Mouse (Mus musculus) CD4-positive, CD25-positive, alpha-beta regulatory T cell, adult 4 months (primary cell): Measurements from ENCODE around the gene Fam241b. TPM values are rescaled to one million over a fixed set of nuclear protein-coding genes. Genes with fewer than 3 reads are reported as not detected.
A peak's percentile ranks its signal among the peaks of the same experiment; 100 is the strongest.

Source experiments
- ATAC-seq: one replicate; pipeline ENCODE4 v1.8.0; 2017
- polyA plus RNA-seq, 2 experiments: library from polyadenylated mRNA; unstranded; fragments of 100-300 nt; shearing (Covaris generic); gene quantifications; one replicate each; pipeline ENCODE4 v1.2.1; 2017

Gene Fam241b
- 1 to 10 TPM; 5.8 to 6.8 TPM for polyA plus RNA-seq

DNA sequence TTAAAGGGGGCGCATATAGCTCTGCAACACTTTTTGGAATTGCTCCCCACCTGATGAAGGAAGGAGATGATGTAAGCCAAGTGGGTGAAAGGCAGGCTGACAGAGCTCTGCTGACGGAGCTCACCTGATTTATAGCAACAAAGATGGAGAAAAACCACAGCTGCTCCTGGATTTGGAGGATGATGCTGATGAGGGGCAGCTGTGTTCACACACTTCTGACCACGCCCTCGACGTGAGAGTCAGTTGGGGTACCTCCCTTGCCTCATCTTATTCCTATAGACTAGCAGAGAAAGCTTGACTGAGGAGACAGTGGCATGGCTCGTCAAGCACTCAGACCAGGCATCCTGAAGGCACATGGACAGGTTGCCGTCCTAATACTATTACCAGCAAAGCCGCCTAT is at the start of gene Fam241b:
TSS of gene Fam241b (minus strand) at position 101 of the 400 bp plus-strand sequence.
- no peak for ATAC-seq

DNA sequence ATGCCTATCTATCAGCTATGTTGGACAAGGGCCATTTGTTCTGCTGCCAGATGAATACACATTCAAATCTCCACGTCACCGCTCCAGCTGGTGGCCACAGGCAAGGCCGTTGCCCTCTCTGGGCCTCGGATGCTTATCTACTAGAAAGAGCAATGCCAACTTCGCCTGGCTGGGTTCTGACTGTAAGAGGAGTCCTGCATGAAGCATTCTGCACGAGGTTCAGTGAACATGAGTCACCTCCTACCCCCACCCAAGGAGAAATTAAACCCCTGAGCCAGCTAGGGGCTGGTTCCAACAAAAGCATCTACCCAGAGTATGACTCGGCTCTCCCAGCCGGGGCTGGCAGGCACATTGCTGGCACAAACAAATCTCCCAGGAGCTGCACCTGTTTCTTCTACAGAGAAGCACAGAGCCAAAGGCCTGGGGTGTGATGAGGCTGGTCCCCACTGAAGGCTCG is 49.0 kb upstream of the Fam241b start:
- ATAC-seq: no peak

DNA sequence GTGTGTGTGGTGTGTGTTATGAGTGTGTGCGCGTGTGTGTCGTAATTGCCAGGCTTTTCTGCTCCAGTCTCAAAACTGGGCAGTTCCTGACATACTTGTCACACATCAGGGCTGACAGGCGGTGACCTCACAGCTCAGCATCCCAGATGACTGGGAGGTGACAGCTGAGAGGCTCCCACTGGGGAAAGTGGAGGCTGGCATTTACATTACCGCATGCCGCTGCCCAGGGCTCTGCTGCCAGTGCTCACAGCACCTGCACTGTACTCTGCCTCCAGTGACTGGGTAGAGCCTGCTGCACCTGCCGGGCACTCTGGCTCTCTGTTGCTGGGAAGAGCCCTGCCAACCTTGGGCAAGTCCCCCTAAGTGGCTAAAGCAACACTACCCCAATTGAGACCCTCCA is 47.1 kb upstream of the Fam241b start:
- no peak for ATAC-seq

DNA sequence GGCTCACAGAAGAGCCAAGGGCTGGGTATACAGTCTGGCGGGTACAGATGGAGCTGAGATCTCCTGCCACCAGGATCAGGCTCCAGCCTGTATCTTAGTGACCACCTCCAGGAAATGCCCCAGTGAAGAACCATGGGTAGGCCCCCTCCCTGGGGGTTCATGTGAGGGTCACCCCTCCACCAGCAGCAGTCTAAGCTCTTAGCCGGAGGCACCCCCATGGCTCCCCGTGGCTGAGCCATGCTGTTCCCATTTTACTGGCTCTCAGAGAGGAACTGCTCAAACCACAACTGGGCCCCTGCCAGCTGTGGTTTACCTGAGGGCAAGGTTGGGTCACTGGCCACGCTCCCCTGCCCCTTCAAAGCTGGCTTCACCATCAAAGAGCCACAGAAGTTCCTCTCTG is 46.2 kb upstream of the Fam241b start:
- no peak for ATAC-seq

DNA sequence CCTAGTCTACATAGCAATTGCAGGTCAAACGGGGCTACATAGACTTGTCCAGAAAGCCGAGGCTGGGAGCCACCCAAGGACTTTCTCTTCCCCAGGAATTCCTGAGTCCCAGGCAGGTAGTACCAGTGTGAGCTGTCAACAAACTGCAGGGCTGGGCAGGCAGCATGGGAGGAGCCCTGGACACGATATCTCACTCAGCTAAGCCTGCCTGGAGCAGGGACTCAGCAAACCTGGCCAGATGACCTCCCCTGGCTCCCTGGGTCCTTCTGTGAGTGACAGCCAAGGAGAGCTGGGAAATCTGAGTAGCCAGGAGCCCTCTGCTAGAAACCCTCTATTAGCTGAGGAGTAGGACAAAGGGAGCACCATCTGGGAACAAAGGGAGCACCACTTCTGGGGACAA is 45.6 kb upstream of the Fam241b start:
- ATAC-seq: no peak

DNA sequence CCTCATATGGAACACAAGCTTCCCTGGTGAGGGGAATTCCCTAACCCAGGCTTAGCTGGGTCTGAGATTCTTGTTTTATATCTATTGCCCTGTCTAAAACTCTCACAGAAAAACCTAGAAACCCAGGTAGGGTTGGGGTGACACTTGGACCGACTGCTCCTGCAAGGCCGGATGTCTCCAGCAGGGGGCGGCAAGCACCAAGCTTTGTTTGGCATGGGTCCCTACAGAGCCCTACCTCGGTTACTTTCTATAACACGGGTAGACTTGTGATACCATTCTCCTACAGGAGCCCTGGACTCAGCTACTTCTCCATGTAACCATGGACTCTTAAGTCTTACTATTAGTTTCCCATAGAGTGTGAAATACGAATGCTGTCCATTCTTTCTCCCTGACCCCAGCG is 43.2 kb upstream of the Fam241b start:
- peak; percentile 64 for ATAC-seq

DNA sequence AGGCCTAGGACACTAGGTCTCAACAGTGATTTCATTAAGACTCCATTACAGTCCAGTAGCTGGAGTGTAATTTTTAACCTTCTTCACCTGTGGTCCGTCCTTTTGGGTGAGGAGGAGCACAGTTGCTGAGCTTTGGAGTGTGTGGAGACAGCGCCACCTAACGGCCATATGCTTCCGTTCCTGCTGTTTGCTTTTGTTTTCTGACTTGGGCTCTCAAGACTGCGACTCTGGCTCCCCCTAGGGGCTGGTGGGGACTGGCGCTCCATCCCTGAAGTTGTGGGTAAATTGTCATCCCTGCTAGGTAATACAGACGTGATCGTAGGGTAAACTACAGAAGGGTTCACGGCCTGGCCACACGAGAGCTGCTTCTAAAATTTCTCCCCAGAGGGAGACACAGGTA is 39.3 kb upstream of the Fam241b start:
- peak; percentile 88 for ATAC-seq

DNA sequence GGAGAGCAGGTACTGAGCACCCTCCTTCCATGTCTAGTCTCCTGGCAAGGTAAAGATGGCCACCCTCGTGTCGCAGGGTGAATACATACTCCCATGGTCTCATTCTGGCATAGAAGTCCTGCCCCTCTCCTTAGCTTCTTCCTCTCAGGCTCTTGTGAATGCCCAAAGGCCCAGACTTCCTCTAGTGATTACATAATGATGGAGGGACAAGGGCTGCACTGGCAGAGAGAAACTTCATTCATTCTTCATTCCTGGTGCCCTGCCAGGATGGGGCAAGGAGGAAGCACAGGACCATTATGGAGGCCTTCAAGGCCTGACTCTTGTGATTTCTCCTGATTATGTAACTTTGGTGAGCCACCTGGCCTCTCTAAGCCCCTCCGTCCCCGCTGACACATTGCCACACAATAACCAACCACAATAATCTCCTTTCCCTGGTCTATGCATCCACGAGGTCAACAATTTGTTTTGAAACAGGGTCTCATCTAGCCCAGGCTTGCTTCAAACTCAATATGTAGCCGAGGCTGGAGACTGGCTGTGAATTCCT is 38.8 kb upstream of the Fam241b start:
- no peak for ATAC-seq

DNA sequence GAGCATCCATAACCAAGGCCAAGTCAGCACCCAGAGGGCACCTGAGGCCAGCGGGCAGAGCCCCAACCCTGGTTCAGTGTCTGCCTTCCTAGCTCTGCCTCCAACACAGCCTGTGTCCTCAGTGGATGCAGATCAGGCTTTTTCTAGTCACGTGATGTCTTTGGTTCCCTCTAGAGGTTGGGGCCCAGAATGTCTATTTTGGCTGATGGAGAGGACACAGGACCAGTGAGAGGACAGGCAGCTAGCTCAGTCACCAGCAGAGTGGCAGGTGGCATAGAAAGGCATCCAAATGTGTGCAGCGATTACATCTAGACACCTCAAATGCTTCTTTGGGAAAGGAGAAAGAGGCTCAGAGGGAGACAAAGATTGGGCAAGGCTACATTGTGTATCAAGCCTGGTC is 38.0 kb upstream of the Fam241b start:
- ATAC-seq: no peak

DNA sequence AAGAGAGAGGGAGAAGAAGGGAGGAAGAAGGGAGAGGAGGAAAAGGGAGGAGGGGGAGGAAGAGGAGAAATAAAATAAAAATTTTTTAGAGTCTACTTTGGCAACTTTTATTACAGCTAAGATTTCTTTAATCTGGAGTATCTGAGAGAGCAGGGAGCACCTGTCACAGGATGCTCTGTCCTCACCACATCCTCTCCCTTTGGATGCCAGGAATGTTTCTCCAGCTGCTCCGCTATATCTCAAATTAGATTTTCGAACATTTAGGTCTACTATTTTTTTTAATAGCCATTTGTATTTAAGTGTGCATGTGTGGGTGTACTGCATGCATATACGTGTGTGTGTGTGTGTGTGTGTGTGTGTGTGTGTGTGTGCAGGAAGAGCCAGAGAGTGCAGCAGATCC is 36.2 kb upstream of the Fam241b start:
- no peak for ATAC-seq

DNA sequence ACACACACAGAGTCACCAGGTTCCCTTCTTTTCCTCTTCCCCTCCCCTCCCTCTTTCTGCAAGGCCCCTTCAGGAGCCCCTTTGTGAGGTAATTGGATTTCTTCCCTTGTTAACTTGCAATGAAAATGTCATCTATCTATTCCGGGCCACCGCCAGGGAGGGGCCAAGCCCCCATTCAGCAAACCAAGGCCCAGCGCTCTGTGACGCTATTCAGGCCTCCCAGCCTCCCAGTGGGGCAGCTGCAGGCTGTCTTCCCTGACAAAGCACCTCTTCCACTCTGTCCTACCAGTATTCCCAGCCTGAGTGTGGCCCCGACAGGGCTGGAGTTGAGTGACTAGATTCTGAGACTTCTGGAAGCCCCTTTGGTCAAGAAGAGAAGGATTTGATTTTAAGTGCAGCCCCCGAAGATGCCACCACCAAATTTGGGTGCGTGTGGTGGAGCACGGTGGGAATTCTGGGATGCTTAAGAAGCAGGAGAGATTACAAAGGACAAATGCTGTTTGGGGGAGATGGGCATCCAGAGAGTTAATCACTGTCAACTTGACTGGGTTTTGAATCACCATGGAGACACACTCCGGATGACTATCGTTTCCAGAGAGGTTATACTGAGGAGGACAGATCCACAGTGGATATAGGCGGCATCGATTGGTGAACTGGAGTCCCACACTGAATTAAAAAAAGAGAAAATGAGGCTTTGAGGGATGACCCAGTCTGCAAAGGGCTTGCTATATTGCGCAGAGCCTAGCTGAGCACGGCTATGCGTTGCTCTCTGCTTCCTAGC is 31.0 kb upstream of the Fam241b start:
- no peak for ATAC-seq

DNA sequence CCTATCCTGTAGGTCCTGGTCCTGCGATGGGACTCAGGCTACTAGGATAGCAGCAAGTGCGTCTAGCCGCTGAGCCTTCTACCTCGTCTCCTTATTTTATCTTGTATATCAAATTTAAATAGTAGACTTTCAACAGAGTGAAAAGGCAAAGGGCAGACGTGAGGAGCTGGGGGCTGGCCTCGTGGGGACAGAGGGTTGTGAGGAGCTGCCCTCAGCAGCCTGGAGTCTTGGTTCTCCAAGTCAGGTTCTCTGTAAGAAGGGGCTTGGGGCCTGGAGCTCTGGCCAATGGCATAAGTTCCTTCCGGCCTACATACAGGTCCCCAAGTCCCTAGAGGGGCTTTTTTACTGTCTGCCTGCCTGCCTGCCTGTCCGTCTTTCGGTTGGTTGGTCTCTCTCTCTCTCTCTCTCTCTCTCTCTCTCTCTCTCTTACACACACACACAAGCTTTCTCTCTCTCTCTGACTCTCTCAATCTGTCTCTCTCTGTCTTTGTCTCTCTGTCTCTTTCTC is 30.3 kb upstream of the Fam241b start:
- ATAC-seq: no peak

DNA sequence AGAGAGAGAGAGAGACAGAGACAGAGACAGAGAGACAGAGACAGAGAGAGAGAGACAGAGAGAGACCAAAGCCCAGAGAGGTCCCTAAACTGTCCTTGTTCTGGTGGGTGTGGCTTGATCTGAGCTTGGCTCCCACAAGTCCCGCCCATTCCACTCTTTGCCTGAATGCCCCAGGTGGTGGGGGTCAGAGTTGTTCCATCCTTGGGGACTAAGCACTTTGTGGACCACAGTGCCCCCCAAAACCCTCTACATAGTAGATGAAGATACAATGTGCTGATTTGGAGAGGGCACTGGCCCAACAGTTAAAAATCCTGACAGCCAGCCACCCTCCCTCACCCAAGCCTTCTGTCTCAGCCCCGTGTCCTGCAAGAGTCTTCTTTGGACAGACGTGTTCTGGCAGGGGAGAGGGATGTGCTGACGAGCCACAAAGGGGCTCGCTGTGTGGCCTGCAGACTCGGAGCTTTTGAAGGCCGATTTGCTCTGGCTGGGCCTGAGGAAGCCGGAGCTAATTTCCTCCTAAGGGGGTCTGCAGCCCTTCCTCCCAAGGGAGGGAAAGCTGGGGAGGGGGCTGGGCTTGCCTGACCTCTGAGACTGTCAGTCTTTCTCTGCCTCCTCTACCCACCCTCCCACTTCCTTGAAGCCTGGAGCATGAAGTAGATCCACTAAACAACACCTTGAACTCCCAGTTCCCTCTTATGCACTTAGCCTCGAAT is 29.3 kb upstream of the Fam241b start:
- ATAC-seq: no peak

DNA sequence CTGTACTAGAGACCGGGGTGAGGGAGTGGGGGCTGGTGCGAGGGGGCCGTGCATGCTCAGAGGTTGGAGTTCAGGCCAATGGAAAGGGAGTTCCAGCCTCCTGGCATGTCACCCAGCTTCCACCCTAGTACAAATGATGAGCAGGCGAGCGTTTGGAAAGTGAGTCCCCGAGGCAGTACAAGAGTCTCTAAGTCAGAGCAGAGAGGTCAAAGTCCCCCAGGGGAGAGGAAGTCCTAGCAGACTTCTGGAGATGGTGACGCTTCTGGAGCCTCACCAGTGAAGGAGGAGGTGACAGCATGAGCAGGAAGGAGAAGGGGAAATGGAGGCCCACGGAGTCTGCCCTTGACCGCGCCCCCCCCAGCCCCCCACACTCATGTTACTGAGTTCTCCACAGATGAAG is 18.7 kb upstream of the Fam241b start:
- ATAC-seq: no peak

DNA sequence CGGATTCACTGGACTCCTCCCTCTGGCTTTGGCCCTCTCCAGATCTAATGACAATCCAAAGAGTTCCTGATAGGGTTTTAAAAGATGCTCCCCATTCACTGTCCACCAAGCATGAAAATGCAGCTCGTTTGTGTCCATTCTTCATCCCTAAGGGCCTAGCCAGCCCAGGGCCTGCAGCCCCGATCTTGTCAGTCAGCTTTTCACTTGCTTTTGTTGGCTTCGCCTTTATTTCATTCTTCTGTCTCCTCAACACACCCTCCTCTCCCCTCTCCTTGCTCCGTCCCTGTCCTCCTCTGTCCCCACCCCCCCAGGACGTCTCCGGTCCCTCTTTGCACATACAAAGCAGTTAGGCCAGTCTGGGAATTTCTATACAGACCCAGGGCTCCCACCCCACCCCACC is 6.2 kb upstream of the Fam241b start:
- no peak for ATAC-seq

DNA sequence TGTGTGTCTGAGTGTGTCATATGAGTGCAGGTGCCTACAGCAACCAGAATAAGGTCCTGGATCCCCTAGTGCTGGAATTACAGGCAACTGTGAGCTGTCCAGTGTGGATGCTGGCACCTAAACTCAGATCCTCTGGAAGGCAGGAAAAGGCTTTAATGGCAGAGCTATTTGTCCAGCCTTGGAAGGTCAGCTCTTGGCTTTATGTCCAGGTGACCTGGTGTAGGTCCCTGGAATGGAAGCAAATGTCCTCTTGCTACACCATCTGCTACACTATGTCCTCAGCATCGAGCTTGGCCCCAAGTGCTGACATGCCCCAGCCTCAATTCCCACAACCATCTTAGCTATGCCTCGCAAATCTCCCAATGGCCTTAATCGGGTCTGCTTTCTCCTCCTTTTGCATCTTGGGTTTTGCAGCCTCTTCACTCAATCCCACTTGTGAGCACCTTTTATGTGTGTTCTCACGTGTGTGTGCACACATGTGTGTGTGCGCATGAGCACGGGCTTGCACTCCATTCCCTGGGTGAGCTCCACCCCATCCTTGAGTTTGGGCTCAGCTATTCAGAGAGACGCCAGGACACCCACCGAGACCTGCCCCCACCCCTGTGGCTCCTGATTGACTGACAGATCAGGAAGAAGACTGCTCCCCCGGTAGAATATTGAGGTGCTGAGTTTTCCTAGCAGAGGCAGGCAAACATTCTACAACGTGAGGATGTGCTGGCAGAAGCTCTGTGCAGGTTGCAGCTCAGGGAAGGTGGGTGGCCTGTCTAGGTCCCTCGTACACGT is 3.9 kb upstream of the Fam241b start:
- ATAC-seq: no peak

DNA sequence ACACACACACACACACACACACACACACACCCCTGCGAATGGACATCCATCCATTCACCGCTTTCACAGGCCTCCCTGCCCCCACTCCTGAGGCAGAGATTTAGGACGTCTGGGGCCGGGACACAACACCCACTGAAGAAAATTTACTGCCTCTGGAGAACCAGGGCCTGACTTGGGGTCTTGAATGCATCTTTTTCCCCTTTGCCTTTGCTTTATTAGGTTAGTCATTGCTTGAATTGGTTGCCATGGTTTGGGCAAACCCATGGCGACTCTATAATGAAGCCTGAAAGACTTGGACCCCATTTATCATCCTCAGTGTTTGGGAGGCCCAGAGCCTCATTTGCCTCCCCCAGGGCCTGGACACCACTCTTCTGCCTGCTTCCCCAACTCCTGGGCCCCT is 2.2 kb upstream of the Fam241b start:
- ATAC-seq: no peak

DNA sequence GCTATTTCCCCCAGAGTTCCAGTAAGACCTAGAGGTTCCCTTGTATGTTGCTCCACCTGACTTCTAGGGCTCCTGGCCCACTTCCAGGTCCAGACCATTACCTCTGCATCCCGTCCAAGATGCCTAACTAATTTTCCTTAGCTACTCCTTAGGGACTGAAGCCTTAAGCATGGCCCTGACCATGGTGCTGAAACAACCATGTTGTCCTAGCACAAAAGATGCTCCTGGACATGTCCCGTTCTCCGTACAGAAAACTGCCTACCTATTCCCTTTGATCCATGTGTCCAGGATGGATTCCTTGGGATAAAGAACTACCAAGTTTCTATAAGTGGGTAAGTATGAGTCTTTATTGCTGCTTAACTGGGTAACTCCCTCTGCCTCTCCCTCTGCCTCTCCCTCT is 5.7 kb downstream of the Fam241b start:
- no peak for ATAC-seq

DNA sequence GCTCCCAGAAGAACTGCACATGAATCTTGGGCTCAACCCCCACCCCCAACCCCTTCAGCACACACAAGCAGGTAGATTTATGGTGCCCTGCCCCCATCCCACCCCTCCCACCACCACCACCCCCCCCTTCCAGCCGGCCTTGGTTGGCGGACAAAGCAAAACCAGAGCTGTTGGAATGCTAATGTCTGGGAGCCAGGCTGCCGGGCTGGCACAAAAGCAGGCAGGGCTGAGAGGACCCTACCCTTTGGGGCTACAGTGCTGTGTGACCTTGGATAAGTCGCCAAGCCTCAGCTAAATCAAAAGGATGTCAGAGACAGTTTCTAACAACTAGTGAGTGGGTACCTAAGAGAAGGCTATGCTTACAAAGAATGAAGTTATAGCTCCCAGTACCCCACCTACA is 6.6 kb downstream of the Fam241b start:
- no peak for ATAC-seq

DNA sequence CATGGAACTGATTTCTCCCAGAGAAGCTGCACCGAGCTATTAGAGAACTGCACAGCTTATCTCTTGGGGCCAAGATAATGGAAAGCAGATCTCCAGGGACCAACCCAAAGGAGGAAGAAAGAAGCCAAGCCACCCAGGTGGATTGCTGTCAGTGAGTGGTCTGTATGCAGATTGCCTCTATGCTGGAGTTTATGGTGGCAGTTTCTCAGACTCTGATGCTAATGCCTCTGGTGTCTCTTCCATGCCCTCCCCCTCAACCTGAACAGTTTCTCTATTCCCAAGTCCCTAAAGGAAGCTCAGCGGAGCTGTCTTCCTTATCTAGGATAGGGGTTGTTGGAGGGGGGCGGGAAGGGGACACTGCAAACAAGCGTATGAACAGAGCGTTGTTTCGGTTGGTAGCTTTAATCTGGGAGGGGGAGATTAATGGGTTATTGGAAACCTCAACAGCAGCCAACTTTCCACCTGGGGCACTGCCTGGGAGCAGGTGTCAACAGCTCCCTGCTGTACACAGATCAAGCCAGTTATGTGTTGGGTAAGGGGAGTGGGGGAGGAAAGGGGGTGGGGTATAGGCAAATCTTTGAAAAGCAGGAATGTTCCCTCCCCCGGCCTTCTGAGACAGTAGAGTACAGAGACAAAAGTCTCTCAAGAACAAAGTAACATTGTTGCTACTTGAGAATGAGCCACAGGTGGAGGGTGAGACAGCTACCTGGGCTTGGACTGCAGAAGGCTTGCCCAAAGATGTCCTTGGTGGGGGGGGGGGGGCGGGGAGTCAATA is 7.8 kb downstream of the Fam241b start:
- ATAC-seq: no peak

DNA sequence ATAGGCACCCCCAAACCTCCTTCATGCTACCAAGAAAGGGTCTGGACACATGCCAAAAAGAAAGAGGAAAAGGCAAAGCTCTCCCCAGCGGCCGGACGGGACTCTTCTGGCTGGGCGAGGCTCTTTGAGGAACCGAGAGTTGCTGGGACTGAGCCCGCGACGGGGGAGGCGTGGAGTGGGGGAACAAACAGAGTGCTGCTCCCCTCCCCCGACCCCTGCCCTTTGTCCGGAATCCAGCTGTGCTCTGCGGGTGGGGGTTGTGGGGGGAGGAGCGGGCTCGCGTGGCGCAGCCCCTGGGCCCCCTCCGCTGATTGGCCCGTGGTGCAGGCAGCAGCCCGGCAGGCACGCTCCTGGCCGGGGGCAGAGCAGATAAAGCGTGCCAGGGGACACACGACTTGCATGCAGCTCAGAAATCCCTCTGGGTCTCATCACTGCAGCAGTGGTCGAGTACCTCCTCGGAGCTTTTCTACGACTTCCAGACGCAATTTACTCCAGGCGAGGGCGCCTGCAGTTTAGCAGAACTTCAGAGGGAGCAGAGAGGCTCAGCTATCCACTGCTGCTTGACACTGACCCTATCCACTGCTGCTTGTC is 10.9 kb downstream of the Fam241b start, which contains the start of gene Neurog3:
TSS of gene Neurog3 (plus strand) at position 400 of the 591 bp plus-strand sequence.
- no peak for ATAC-seq
